ENCODE assay signal across 12 mouse cellular contexts in the genomic region with DNA sequence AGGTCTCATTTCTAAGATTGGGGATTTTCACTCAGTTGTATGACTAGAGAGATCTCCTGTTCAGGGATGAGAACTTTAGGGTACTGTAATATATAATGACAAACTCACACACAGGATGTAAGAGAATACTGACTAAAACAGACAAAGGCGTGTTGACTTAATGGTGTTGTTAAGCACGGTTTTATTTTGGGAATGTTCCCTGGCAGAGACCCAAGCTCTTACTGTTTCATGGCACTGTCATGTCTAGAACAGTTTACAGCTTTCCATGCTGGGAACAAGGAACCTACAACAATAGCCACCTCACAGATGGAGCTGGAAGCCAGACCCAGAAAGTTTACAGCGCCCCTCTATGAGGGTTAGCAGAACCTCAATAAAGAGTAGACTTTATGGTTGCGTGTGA. TPM values are rescaled to one million over a fixed set of nuclear protein-coding genes. Genes with fewer than 3 reads are reported as not detected.
DNase-seq lines count a peak whose midpoint lies in the region; ATAC-seq and TF ChIP-seq lines count a peak whose summit lies in the region.
"Had no signal": no experiment of that assay in that cellular context is flagged by ENCODE, and none has a peak within 500 bp of the region (broad histone marks: within the 10 kb centered on the region; RNA-seq: fewer than 3 reads in every experiment).

No protein-coding gene starts in this region.

- DNase-seq in cerebellum, postnatal 14 days = peak; percentile 38 to 42
- peak; percentile 37 to 74 for DNase-seq in left cerebral cortex, postnatal 14 days (ENCODE audit: low spot score in 2 of 2)
- no peak for DNase-seq in left cerebral cortex, adult 9 months (ENCODE audit: low spot score in 2 of 2)
- DNase-seq in hindbrain, postnatal 0 days (ENCODE audit: low spot score) = peak; percentile 17
- DNase-seq in midbrain, postnatal 0 days (ENCODE audit: low spot score) = no peak
- DNase-seq in right cerebral cortex, adult 2 months (ENCODE audit: low spot score in 2 of 2) = no peak
- DNase-seq in urinary bladder, postnatal 10 days (ENCODE audit: low spot score) = no peak
- DNase-seq: right cerebral cortex, adult 18-20 months had no signal

- no peaks in the 10 kb centered on the region for H3K9me3 ChIP-seq in hindbrain, postnatal 0 days (ENCODE audit: low read length)
- no peaks in the 10 kb centered on the region for H3K9me3 ChIP-seq in midbrain, postnatal 0 days (ENCODE audit: low read length)
- H3K9me3 ChIP-seq: megakaryocyte, embryonic 14.5 days had no signal

- no peak overlapping the region for H3K4me2 ChIP-seq in hindbrain, postnatal 0 days (ENCODE audit: low read depth, low read length)
- no peak overlapping the region for H3K4me2 ChIP-seq in midbrain, postnatal 0 days (ENCODE audit: low read depth, low read length, poor library complexity, severe bottlenecking)

- H3K36me3 ChIP-seq in hindbrain, postnatal 0 days (ENCODE audit: insufficient read depth, low read length) = no peaks in the 10 kb centered on the region
- no peaks in the 10 kb centered on the region for H3K36me3 ChIP-seq in midbrain, postnatal 0 days (ENCODE audit: insufficient read depth, low read length)

- peak overlapping the region; percentile 91; the same call in 1 of the 2 replicates for H3K27ac ChIP-seq in hindbrain, postnatal 0 days
- H3K27ac ChIP-seq in midbrain, postnatal 0 days (ENCODE audit: low read depth, low read length) = 0 out of 2 replicates have a peak overlapping the region, but pooled peaks have one; percentile 62

- H3K9ac ChIP-seq in hindbrain, postnatal 0 days (replicated peaks; ENCODE audit: low read length) = no peak overlapping the region
- no peak overlapping the region for H3K9ac ChIP-seq in midbrain, postnatal 0 days (replicated peaks; ENCODE audit: low read length, poor library complexity, severe bottlenecking)

- intact Hi-C loops in left cerebral cortex, postnatal 14 days (cut with DNase I) = no loop called here

- 68% methylated on average over 4 of the region's 4 CpGs for WGBS in hindbrain, postnatal 0 days
- 77% methylated on average over 4 of the region's 4 CpGs for WGBS in midbrain, postnatal 0 days

- peaks cover 19% of the 10 kb centered on the region; the same call in 1 of the 2 replicates for H3K4me1 ChIP-seq in hindbrain, postnatal 0 days (ENCODE audit: insufficient read depth, low read length)
- peaks cover 13% of the 10 kb centered on the region; the same call in 1 of the 2 replicates for H3K4me1 ChIP-seq in midbrain, postnatal 0 days (ENCODE audit: insufficient read depth, low read length)

- no peak overlapping the region for H3K4me3 ChIP-seq in hindbrain, postnatal 0 days (ENCODE audit: low read length)
- no peak overlapping the region for H3K4me3 ChIP-seq in midbrain, postnatal 0 days (ENCODE audit: low read depth, low read length)
- H3K4me3 ChIP-seq: megakaryocyte, embryonic 14.5 days had no signal

- no peak for ATAC-seq in cerebellum, adult (ENCODE audit: insufficient number of reproducible peaks, low FRiP score, low TSS enrichment)
- no peak for ATAC-seq in hindbrain, postnatal 0 days
- ATAC-seq in midbrain, postnatal 0 days (ENCODE audit: low FRiP score) = no peak
- ATAC-seq: Patski had no signal

- no peak for TF ChIP-seq CTCF in hindbrain, postnatal 0 days (IDR thresholded peaks at IDR 0.05; ENCODE audit: low read depth)
- TF ChIP-seq CTCF in midbrain, postnatal 0 days (IDR thresholded peaks at IDR 0.05) = no peak

- no peaks in the 10 kb centered on the region for H3K27me3 ChIP-seq in hindbrain, postnatal 0 days (ENCODE audit: insufficient read depth, low read length)
- H3K27me3 ChIP-seq in midbrain, postnatal 0 days (ENCODE audit: insufficient read depth, low read length) = no peaks in the 10 kb centered on the region

RNA-seq across cellular contexts. Expression of gene Sparcl1, which starts 2.4 kb away (rescaled TPM):
- total RNA-seq in left cerebral cortex, postnatal 14 days (2021) = 1,000 to 10,000 TPM; 1,229 to 1,307 TPM
- 660 and 723 TPM in 2 replicates for total RNA-seq in hindbrain, postnatal 0 days (2014; rRNA removed)
- polyA plus RNA-seq in hindbrain, postnatal 0 days (2015; fragmentation: Nextera tagmentation; extraction: Ambion mirVana) = 782 and 913 TPM in 2 replicates
- 438 and 529 TPM in 2 replicates for total RNA-seq in midbrain, postnatal 0 days (2014; rRNA removed)
- polyA plus RNA-seq in midbrain, postnatal 0 days (2015; fragmentation: Nextera tagmentation; extraction: Ambion mirVana) = 358 and 444 TPM in 2 replicates
- polyA plus RNA-seq: Patski had no signal

RNA-seq across cellular contexts. Expression of gene Gm17660, which starts 38.5 kb away (rescaled TPM):
- not detected for total RNA-seq in left cerebral cortex, postnatal 14 days (2021)
- 0.58 TPM in 1 of 2 replicates, not detected in the other for total RNA-seq in hindbrain, postnatal 0 days (2014; rRNA removed)
- polyA plus RNA-seq in hindbrain, postnatal 0 days (2015; fragmentation: Nextera tagmentation; extraction: Ambion mirVana) = 0.61 TPM in 1 of 2 replicates, not detected in the other
- not detected in 2 replicates for total RNA-seq in midbrain, postnatal 0 days (2014; rRNA removed)
- polyA plus RNA-seq in midbrain, postnatal 0 days (2015; fragmentation: Nextera tagmentation; extraction: Ambion mirVana) = 0.83 and 1.1 TPM in 2 replicates
- total RNA-seq: left cerebral cortex, adult 8-10 months had no signal
- polyA plus RNA-seq: Patski had no signal

RNA-seq across cellular contexts. Expression of gene Dspp, which starts 54.6 kb away (rescaled TPM):
- under 1 TPM in 1 of 2 experiments, not detected in 1; 0.07 TPM for total RNA-seq in left cerebral cortex, postnatal 14 days (2021)
- total RNA-seq in hindbrain, postnatal 0 days (2014; rRNA removed) = not detected in 2 replicates
- polyA plus RNA-seq in hindbrain, postnatal 0 days (2015; fragmentation: Nextera tagmentation; extraction: Ambion mirVana) = not detected in 2 replicates
- not detected in 2 replicates for total RNA-seq in midbrain, postnatal 0 days (2014; rRNA removed)
- not detected in 2 replicates for polyA plus RNA-seq in midbrain, postnatal 0 days (2015; fragmentation: Nextera tagmentation; extraction: Ambion mirVana)
- polyA plus RNA-seq: Patski had no signal

Comparison
In these comparisons a context has a peak if more than half of its experiments do, and no peak if none do; other contexts are left out.
1. DNase-seq: peak in cerebellum, postnatal 14 days (2 of 2), left cerebral cortex, postnatal 14 days (2 of 2) and hindbrain, postnatal 0 days (single experiment); none in left cerebral cortex, adult 9 months (0 of 2), midbrain, postnatal 0 days (single experiment), right cerebral cortex, adult 2 months (0 of 2) and urinary bladder, postnatal 10 days (single experiment).